Mouse (Mus musculus) liver, postnatal 0 days (tissue): ENCODE measurements around the gene Lrit3. TPM values are rescaled to one million over a fixed set of nuclear protein-coding genes. Genes with fewer than 3 reads are reported as not detected.
A peak's percentile ranks its signal among the peaks of the same experiment; 100 is the strongest.
"Not testable (repeated sequence)": the region's sequence is repeated elsewhere in the genome, so short reads cannot be mapped to it uniquely, and the experiment has no call there.

Experiments used
- ATAC-seq: fragments of 200-750 bp; cut with Nextera tagmentation; 2 replicates; pipeline ENCODE4 v1.8.0; 2017; ENCODE audit warnings: mild to moderate bottlenecking, moderate library complexity
- DNase-seq: peaks from one replicate; pipeline ENCODE4 v3.0.0-alpha.2; 2016
- H3K27ac ChIP-seq: fragments of 300-500 bp; sonication (generic); 2 replicates; pipeline ENCODE4 v1.5.1; 2014; ENCODE audit warnings: antibody characterized with exemption, moderate library complexity, mild to moderate bottlenecking, low read depth
- H3K27me3 ChIP-seq: fragments of 300-500 bp; sonication (generic); 2 replicates; pipeline ENCODE4 v1.6.1; 2014; ENCODE audit warnings: low read length, control low read depth, mixed read lengths; ENCODE audit not compliant: insufficient read depth
- H3K36me3 ChIP-seq: fragments of 300-500 bp; sonication (generic); replicated peaks from 2 replicates; pipeline ENCODE4 v1.6.1; 2014; ENCODE audit warnings: mild to moderate bottlenecking, control low read depth, low read length, moderate library complexity, mixed read lengths; ENCODE audit not compliant: insufficient read depth
- H3K4me1 ChIP-seq: fragments of 300-500 bp; sonication (generic); 2 replicates; pipeline ENCODE4 v1.6.1; 2014; ENCODE audit warnings: antibody characterized with exemption, mild to moderate bottlenecking, control low read depth; ENCODE audit not compliant: insufficient read depth
- H3K4me2 ChIP-seq: fragments of 300-500 bp; sonication (generic); 2 replicates; pipeline ENCODE4 v1.6.1; 2014; ENCODE audit warnings: low read depth, mild to moderate bottlenecking, low read length, moderate library complexity, mixed read lengths
- H3K4me3 ChIP-seq: fragments of 300-500 bp; sonication (generic); 2 replicates; pipeline ENCODE4 v1.5.1; 2014; ENCODE audit warnings: low read depth, low read length
- H3K9ac ChIP-seq: fragments of 300-500 bp; sonication (generic); replicated peaks from 2 replicates; pipeline ENCODE4 v1.6.1; 2014; ENCODE audit warnings: mild to moderate bottlenecking, moderate library complexity
- H3K9me3 ChIP-seq: fragments of 300-500 bp; sonication (generic); 2 replicates; pipeline ENCODE4 v1.6.1; 2016; ENCODE audit warnings: mild to moderate bottlenecking, control low read depth, low read length, mixed read lengths
- CTCF ChIP-seq: sonication (generic); IDR thresholded peaks from 2 replicates; pipeline ENCODE4 v1.5.1; 2016; ENCODE audit warnings: antibody characterized with exemption, low read depth
- EP300 ChIP-seq: IDR thresholded peaks from 2 replicates; pipeline ENCODE4 v1.6.1; 2016; ENCODE audit warnings: antibody characterized with exemption, low read depth, mild to moderate bottlenecking
- WGBS: fragments of 180-500 bp; shearing (Covaris S2); extraction: QIAGEN DNeasy Blood & Tissue Kit; methylation state at CpG from one replicate; pipeline ENCODE4 v1.1.7; 2014; ENCODE audit not compliant: insufficient replicate concordance; 5-methylcytosine and 5-hydroxymethylcytosine counted together
- polyA plus RNA-seq: library from polyadenylated mRNA; unstranded; fragments of >200 nt; fragmentation: Nextera tagmentation; extraction: Ambion mirVana; gene quantifications from 2 replicates; pipeline ENCODE4 v1.2.1, GENCODE M21; 2015

Gene Lrit3
- polyA plus RNA-seq, 1 experiment from 2014 or later, result not detected

DNA sequence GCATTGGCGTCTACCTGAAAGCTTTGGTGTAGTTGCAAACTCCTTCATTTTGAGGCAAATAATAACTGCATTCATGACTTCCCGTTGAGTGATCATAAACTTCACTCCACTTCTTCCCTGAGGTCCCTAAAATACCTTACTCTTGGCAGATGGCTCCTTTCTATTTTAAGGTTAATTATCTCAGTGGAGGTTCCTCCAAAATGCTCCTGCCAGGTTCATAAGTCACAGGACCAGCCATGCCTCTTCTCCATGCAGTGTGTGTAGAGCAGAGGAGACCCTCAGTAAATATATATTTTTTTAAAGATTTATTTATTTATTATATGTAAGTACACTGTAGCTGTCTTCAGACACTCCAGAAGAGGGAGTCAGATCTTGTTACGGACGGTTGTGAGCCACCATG, 37.7 kb downstream of the Lrit3 start:
- Histone ChIP-seq H3K9me3 (no peaks in the 10 kb centered on the region), H3K4me2 (no peak overlapping the region), H3K27me3 (no peaks in the 10 kb centered on the region), H3K4me1 (no peaks in the 10 kb centered on the region), H3K4me3 (no peak overlapping the region), H3K36me3 (no peaks in the 10 kb centered on the region), H3K27ac (no peak overlapping the region), H3K9ac (no peak overlapping the region)
- no peak for TF ChIP-seq CTCF
- no peak for TF ChIP-seq EP300
- ATAC-seq, result no peak
- WGBS, result 83% methylated on average over 4 of the region's 4 CpGs
- DNase-seq, result no peak

DNA sequence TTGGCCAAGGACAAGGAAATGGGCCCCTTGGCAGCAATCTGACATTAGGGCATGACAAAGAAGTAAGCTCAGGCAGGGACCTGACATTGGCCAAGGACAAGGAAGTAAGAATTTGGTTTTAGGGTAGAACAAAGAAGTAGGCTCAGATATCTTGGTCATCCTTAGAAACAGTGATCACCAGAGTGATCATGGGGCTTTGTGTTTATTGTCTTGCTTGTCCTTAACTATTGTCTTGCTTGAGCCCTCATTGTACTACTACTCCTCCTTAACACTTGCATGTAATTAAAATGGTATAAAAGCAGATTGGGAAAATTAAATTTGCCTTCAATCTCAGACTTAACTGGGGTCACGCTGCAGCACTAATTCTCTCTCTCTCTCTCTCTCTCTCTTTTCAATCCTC, 46.2 kb downstream of the Lrit3 start:
- H3K27me3 ChIP-seq, H3K4me2 ChIP-seq, ATAC-seq, DNase-seq, H3K4me1 ChIP-seq, H3K9ac ChIP-seq, H3K9me3 ChIP-seq, H3K4me3 ChIP-seq, H3K27ac ChIP-seq, H3K36me3 ChIP-seq: not testable (repeated sequence)
- 83% methylated on average over 1 of the region's 1 CpGs for WGBS

DNA sequence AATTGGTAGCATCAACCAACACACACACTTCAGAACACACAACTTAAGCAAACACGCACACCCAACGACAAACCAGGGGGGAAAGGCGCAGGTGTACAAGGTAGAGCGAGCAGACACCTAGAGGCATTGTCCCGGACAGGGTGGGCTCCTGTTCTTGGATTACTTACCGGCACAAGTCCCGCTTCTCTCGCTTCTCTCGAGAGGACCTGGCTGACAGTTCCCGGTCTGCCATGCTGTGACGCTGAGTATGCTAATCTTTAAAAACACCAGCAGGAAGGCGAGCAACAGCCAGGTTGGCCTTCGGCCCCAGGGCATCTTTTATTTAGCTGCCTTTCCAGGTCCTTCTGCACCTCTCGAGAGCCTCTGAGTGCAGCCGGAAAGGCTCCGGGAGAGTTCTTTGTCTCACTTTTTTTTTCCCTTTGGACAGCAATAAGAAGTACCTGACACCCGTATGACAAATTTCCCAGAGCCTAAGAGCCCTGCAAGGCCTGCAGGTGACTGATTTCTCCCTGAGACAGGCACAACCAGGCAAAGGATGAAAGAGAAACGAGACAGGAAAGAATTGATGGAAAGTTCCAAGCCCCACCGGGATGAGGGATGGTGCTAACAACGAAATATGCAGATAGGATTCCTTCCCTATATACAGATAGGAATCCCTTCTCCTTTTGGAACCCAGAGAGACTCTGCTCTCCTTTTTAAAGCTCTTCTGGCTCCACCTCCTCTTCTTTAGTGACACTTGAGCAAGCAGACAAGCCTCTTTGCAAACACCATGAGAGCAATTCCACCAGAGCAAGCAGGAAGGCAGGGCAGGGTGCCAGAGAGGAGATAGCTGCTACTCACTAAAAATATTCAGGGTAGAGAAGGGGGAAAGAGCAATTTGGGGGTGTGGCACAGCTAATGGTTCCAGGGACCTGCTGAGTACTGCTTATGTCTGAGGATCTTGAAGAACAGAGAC, 48.9 kb downstream of the Lrit3 start, which contains the start of gene Egf:
Gene Egf, minus strand, starts transcription at position 667 of the 955 bp plus-strand sequence.
- no peak within 1 kb of the TSS for H3K9ac ChIP-seq
- no peaks in the 10 kb centered on the region for H3K36me3 ChIP-seq
- H3K4me3 ChIP-seq, result peak within 1 kb of the TSS; percentile 25; the same call in 1 of the 2 replicates
- H3K9me3 ChIP-seq, result peaks cover 2% of the 10 kb centered on the region
- H3K4me2 ChIP-seq, result peak within 1 kb of the TSS; percentile 58
- TF ChIP-seq CTCF (no peak), EP300 (no peak)
- H3K4me1 ChIP-seq, result peaks cover 3% of the 10 kb centered on the region; the same call in 1 of the 2 replicates
- 0 out of 2 replicates have a peak, but pooled peaks cover 4% of the 10 kb centered on the region for H3K27me3 ChIP-seq
- H3K27ac ChIP-seq, result no peak within 1 kb of the TSS
- 9% methylated on average over 20 of the region's 20 CpGs for WGBS
- DNase-seq (no peak), ATAC-seq (no peak)

DNA sequence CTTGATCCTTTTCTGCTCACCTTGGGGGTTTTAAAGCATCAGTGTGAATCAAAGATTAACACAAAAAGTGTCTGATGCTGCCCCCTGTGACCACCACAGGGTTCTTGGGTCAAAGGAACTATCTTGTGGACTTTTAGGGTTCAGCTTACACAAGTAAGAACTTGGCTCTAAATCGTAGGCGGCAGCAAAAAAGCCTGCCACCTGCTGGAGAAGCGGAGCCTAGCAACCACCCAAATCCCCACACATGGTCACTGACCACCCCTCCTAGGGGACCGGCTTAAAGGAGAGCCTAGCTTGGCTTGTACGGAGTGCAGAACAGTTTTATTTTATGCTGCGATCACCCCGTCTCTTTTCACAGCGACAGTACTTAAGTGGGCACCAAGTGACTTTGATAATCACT, 59.0 kb downstream of the Lrit3 start:
- H3K4me1 ChIP-seq, result no peaks in the 10 kb centered on the region
- peak; percentile 31 for DNase-seq
- TF ChIP-seq EP300 (no peak), CTCF (peak; percentile 57)
- H3K27ac ChIP-seq, result no peak overlapping the region
- no peak overlapping the region for H3K9ac ChIP-seq
- ATAC-seq, result no peak
- no peaks in the 10 kb centered on the region for H3K36me3 ChIP-seq
- H3K4me3 ChIP-seq, result no peak overlapping the region
- 43% methylated on average over 8 of the region's 8 CpGs for WGBS
- no peaks in the 10 kb centered on the region for H3K27me3 ChIP-seq
- no peak overlapping the region for H3K4me2 ChIP-seq
- H3K9me3 ChIP-seq, result no peaks in the 10 kb centered on the region

DNA sequence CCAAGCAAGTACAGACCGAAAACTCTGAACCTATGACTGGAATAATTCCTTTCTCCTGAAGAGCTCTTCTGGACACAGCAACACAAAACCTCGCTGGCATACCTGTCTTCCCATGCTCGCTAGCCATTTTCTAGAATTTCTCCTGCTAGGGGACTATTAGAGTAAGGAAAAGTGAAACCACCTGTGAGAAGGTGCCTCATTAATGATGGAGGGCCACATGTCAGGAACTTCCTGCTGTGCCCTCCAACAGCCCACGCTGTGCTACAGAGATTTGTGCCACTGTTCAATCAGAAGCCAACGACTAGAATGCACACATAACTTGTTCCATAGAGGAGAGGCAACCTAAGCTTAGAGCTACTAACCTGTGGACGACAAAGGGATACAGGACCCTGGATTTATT, 61.0 kb downstream of the Lrit3 start:
- Histone ChIP-seq H3K27ac (no peak overlapping the region), H3K4me2 (no peak overlapping the region), H3K27me3 (no peaks in the 10 kb centered on the region), H3K9ac (no peak overlapping the region), H3K36me3 (no peaks in the 10 kb centered on the region), H3K4me1 (no peaks in the 10 kb centered on the region), H3K4me3 (no peak overlapping the region), H3K9me3 (no peaks in the 10 kb centered on the region)
- DNase-seq (no peak), ATAC-seq (no peak)
- TF ChIP-seq EP300, result no peak
- TF ChIP-seq CTCF, result no peak
- WGBS, result 62% methylated on average over 6 of the region's 6 CpGs

DNA sequence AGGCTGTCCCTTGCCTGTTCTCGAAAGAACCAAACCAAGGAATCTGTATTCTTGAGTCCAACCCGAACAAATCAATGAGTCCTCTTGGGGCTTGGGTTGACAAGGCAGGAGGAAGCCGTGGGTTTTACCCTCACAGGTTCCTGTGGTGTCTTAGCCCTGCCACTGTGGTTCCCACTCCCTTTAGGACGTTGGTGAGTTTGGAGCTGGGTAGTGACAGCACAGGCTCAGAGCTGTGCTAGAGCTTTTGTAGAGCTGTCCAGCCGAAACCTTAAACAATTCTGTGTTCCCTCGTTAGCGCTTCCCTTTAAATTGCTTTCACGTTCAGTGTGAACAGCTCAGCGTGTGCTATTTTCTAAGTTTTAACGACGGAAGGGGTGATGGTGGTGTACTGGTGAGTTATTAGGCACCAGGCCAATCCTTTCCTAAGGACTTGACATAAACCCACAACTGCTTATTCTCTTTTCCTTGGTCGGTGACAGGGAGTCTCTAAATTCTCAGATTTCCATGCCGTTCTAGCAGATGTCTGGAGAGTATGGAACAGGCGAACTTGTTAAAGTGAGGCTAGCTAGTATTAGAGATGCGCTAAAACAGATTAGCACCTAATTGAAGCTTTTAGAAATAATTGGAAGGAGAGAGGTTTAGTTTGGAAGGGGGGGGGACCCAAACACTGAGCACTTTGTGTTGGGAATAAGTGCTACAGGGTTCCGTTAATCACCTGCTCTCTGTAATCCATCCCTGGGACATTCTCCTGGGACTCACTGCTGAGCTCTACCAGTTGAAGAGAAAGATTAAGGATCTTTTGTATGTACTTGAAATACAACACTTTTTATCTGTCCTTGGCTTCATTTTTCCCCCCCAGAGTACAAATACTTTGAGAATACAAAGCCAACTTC, 65.3 kb downstream of the Lrit3 start:
- TF ChIP-seq CTCF (no peak), EP300 (no peak)
- H3K9me3 ChIP-seq, result no peaks in the 10 kb centered on the region
- no peak overlapping the region for H3K4me3 ChIP-seq
- WGBS, result 63% methylated on average over 16 of the region's 16 CpGs
- DNase-seq (no peak), ATAC-seq (no peak)
- no peaks in the 10 kb centered on the region for H3K36me3 ChIP-seq
- H3K9ac ChIP-seq, result no peak overlapping the region
- no peak overlapping the region for H3K4me2 ChIP-seq
- H3K27ac ChIP-seq, result no peak overlapping the region
- no peaks in the 10 kb centered on the region; the same call in 1 of the 2 replicates for H3K27me3 ChIP-seq
- H3K4me1 ChIP-seq, result no peaks in the 10 kb centered on the region

Other genes with a start within 250 kb of the Lrit3 start
- gene Egf, start 48.7 kb downstream of the Lrit3 start, polyA plus RNA-seq, result 0.25 and 0.39 TPM in 2 replicates
- gene Rrh, start 18.6 kb upstream of the Lrit3 start, polyA plus RNA-seq, result not detected in 2 replicates
- gene Gar1, start 27.4 kb upstream of the Lrit3 start, polyA plus RNA-seq, result 23.2 and 25.7 TPM in 2 replicates
- 444 and 454 TPM in 2 replicates for gene Cfi, start 31.9 kb upstream of the Lrit3 start, polyA plus RNA-seq
- gene Pla2g12a, start 74.6 kb upstream of the Lrit3 start, polyA plus RNA-seq, result 58.4 and 61.3 TPM in 2 replicates
- 31.6 and 34.4 TPM in 2 replicates for gene Casp6, start 97.4 kb upstream of the Lrit3 start, polyA plus RNA-seq
- gene Mcub, start 166.2 kb upstream of the Lrit3 start, polyA plus RNA-seq, result 7.8 and 7.9 TPM in 2 replicates